Mouse (Mus musculus) megakaryocyte, embryonic 14.5 days (primary cell): ENCODE results near the gene Ly6g6e.

ENCODE experiments used
- FLI1 ChIP-seq: IDR thresholded peaks from 2 replicates; pipeline ENCODE4 v1.6.1; 2012; ENCODE audit warnings: low read length, inconsistent platforms, mixed read lengths
- GATA1 ChIP-seq: IDR thresholded peaks from 3 replicates; pipeline ENCODE4 v1.6.1; 2012; ENCODE audit warnings: mixed read lengths, low read length, inconsistent platforms, borderline replicate concordance

GRCm38 (mm10) chr17:35125578-35125977, 48.9 kb downstream of the Ly6g6e start:
- TF ChIP-seq GATA1: no peak
- TF ChIP-seq FLI1: no peak
